Mouse (Mus musculus): ENCODE data around the gene Cfap97. TPM values are rescaled to one million over a fixed set of nuclear protein-coding genes. Genes with fewer than 3 reads are reported as not detected.
"Not testable (repeated sequence)": the region's sequence is repeated elsewhere in the genome, so short reads cannot be mapped to it uniquely, and the experiment has no call there.

Cfap97 gene
- total and polyA plus RNA-seq, 3 experiments, result 8.5 to 9.3 TPM; not detected in 1

GRCm38 (mm10) chr8:46113421-46114170 is 38.0 kb upstream of the Cfap97 start:
- H3K9ac ChIP-seq (ENCODE audit: control insufficient read depth, low read depth, low read length, poor library complexity, severe bottlenecking); H3K27me3 ChIP-seq (ENCODE audit: control insufficient read depth in 1 of 2, insufficient read depth in 2 of 2, low read length in 2 of 2); H3K9me3 ChIP-seq (replicated peaks; ENCODE audit: insufficient read depth, low read length); H3K4me3 ChIP-seq (ENCODE audit: control insufficient read depth in 1 of 2, insufficient read depth in 1 of 2, low read depth in 2 of 2, low read length in 2 of 2); H3K4me1 ChIP-seq (ENCODE audit: control insufficient read depth in 1 of 2, insufficient read depth in 2 of 2, low read length in 2 of 2); H3K79me2 ChIP-seq (ENCODE audit: control insufficient read depth, insufficient read depth, low read length, poor library complexity); DNase-seq (ENCODE audit: low read depth, low spot score); H3K36me3 ChIP-seq (ENCODE audit: control insufficient read depth in 1 of 2, insufficient read depth in 2 of 2, low read length in 2 of 2); H3K27ac ChIP-seq (ENCODE audit: control insufficient read depth, low read depth, low read length): not testable (repeated sequence)

GRCm38 (mm10) chr8:46117172-46117571 is 34.4 kb upstream of the Cfap97 start:
- H3K4me3 ChIP-seq (ENCODE audit: control insufficient read depth in 1 of 2, insufficient read depth in 1 of 2, low read depth in 2 of 2, low read length in 2 of 2), result no peak overlapping the region
- no peak overlapping the region for H3K9ac ChIP-seq (ENCODE audit: control insufficient read depth, low read depth, low read length, poor library complexity, severe bottlenecking)
- H3K36me3 ChIP-seq (ENCODE audit: control insufficient read depth in 1 of 2, insufficient read depth in 2 of 2, low read length in 2 of 2), result peaks cover 0 to 5% of the 10 kb centered on the region in 2 experiments; a peak in 2 of 4 replicates
- no peaks in the 10 kb centered on the region for H3K27me3 ChIP-seq (ENCODE audit: control insufficient read depth in 1 of 2, insufficient read depth in 2 of 2, low read length in 2 of 2)
- no peaks in the 10 kb centered on the region for H3K4me1 ChIP-seq (ENCODE audit: control insufficient read depth in 1 of 2, insufficient read depth in 2 of 2, low read length in 2 of 2)
- no peaks in the 10 kb centered on the region for H3K79me2 ChIP-seq (ENCODE audit: control insufficient read depth, insufficient read depth, low read length, poor library complexity)
- DNase-seq (ENCODE audit: low read depth, low spot score), result no peak
- no peaks in the 10 kb centered on the region for H3K9me3 ChIP-seq (replicated peaks; ENCODE audit: insufficient read depth, low read length)
- H3K27ac ChIP-seq (ENCODE audit: control insufficient read depth, low read depth, low read length), result no peak overlapping the region
- TF ChIP-seq POLR2A (IDR thresholded peaks at IDR 0.05; ENCODE audit: control insufficient read depth in 1 of 2, insufficient read depth in 1 of 2, low read depth in 1 of 2, low read length in 2 of 2, poor library complexity in 1 of 2) (no peak), E2F4 (IDR thresholded peaks at IDR 0.05; ENCODE audit: borderline replicate concordance, low read depth, low read length) (no peak)

- no peaks in the 10 kb centered on the region for H3K4me1 ChIP-seq (ENCODE audit: control insufficient read depth in 1 of 2, insufficient read depth in 2 of 2, low read length in 2 of 2)
- H3K9ac ChIP-seq (ENCODE audit: control insufficient read depth, low read depth, low read length, poor library complexity, severe bottlenecking), result no peak overlapping the region
- no peak for DNase-seq (ENCODE audit: low read depth, low spot score)
- H3K36me3 ChIP-seq (ENCODE audit: control insufficient read depth in 1 of 2, insufficient read depth in 2 of 2, low read length in 2 of 2), result peaks cover 0 to 7% of the 10 kb centered on the region in 2 experiments; a peak in 2 of 4 replicates
- no peaks in the 10 kb centered on the region for H3K79me2 ChIP-seq (ENCODE audit: control insufficient read depth, insufficient read depth, low read length, poor library complexity)
- no peak overlapping the region for H3K27ac ChIP-seq (ENCODE audit: control insufficient read depth, low read depth, low read length)
- TF ChIP-seq TBP (IDR thresholded peaks at IDR 0.05; ENCODE audit: low read depth, low read length), result no peak
- no peak for TF ChIP-seq HCFC1 (IDR thresholded peaks at IDR 0.05; ENCODE audit: low read depth, low read length)
- TF ChIP-seq ELF1 (IDR thresholded peaks at IDR 0.05; ENCODE audit: low read depth, low read length), result no peak
- TF ChIP-seq MAZ (IDR thresholded peaks at IDR 0.05; ENCODE audit: low read depth, low read length), result no peak
- no peak for TF ChIP-seq CTCF (IDR thresholded peaks at IDR 0.05 in 2 of 3, conservative IDR thresholded peaks at IDR 0.05 in 1 of 3; ENCODE audit: control insufficient read depth in 1 of 3, insufficient read depth in 1 of 3, low read depth in 2 of 3, low read length in 3 of 3, poor library complexity in 1 of 3, severe bottlenecking in 1 of 3)
- TF ChIP-seq MYB (IDR thresholded peaks at IDR 0.05; ENCODE audit: low read depth, low read length), result no peak
- no peak for TF ChIP-seq MEF2A (IDR thresholded peaks at IDR 0.05; ENCODE audit: extremely low read depth, insufficient replicate concordance, low read depth, low read length, poor library complexity, severe bottlenecking)
- TF ChIP-seq RCOR1 (IDR thresholded peaks at IDR 0.05; ENCODE audit: low read depth, low read length), result no peak
- no peak for TF ChIP-seq USF2 (IDR thresholded peaks at IDR 0.05; ENCODE audit: borderline replicate concordance in 1 of 2, insufficient read depth in 1 of 2, low read depth in 1 of 2, low read length in 2 of 2)
- TF ChIP-seq POLR2AphosphoS2 (IDR thresholded peaks at IDR 0.05; ENCODE audit: low read length), result no peak
- TF ChIP-seq CHD1 (IDR thresholded peaks at IDR 0.05; ENCODE audit: low read depth, low read length), result no peak
- TF ChIP-seq POLR2A (IDR thresholded peaks at IDR 0.05; ENCODE audit: control insufficient read depth in 1 of 2, insufficient read depth in 1 of 2, low read depth in 1 of 2, low read length in 2 of 2, poor library complexity in 1 of 2), result no peak
- TF ChIP-seq ZMIZ1 (IDR thresholded peaks at IDR 0.05; ENCODE audit: low read depth, low read length), result no peak
- no peaks in the 10 kb centered on the region for H3K27me3 ChIP-seq (ENCODE audit: control insufficient read depth in 1 of 2, insufficient read depth in 2 of 2, low read length in 2 of 2)
- no peak overlapping the region for H3K4me3 ChIP-seq (ENCODE audit: control insufficient read depth in 1 of 2, insufficient read depth in 1 of 2, low read depth in 2 of 2, low read length in 2 of 2)
- no peaks in the 10 kb centered on the region for H3K9me3 ChIP-seq (replicated peaks; ENCODE audit: insufficient read depth, low read length)
Observed at GRCm38 (mm10) chr8:46119176-46119575, 32.4 kb upstream of the Cfap97 start.

All from MEL (cell line).